Comparison of ENCODE assay signal across 21 mouse cellular contexts in genomic region chr12:7859533-7859932, GRCm38 (mm10).
DNase-seq lines count a peak whose midpoint lies in the region; ATAC-seq lines count a peak whose summit lies in the region.
"Had no signal": no experiment of that assay in that cellular context is flagged by ENCODE, and none has a peak within 500 bp of the region (broad histone marks: within the 10 kb centered on the region; RNA-seq: fewer than 3 reads in every experiment).

No protein-coding gene starts in this region.

- intact Hi-C loops in heart, postnatal 10 days (cut with DNase I) = no loop called here

- H3K4me3 ChIP-seq in heart, embryonic 16.5 days (ENCODE audit: low read length) = no peak overlapping the region
- H3K4me3 ChIP-seq in embryonic facial prominence, embryonic 10.5 days = no peak overlapping the region
- H3K4me3 ChIP-seq: forebrain, embryonic 10.5 days; liver, embryonic 15.5 days; midbrain, embryonic 15.5 days; stomach, embryonic 15.5 days had no signal

- no peaks in the 10 kb centered on the region for H3K4me1 ChIP-seq in heart, embryonic 16.5 days (ENCODE audit: control insufficient read depth, insufficient read depth, low read length)
- no peaks in the 10 kb centered on the region for H3K4me1 ChIP-seq in embryonic facial prominence, embryonic 10.5 days
- H3K4me1 ChIP-seq: forebrain, embryonic 10.5 days; liver, embryonic 15.5 days; midbrain, embryonic 15.5 days; stomach, embryonic 15.5 days had no signal

- no peak for ATAC-seq in heart, embryonic 16.5 days (replicated peaks; ENCODE audit: extremely low read depth, insufficient read depth, low FRiP score)
- peak; percentile 64 for ATAC-seq in megakaryocyte progenitor cell, adult 5-6 weeks (replicated peaks; ENCODE audit: poor library complexity)
- ATAC-seq: hindbrain, postnatal 0 days; intestine, postnatal 0 days; midbrain, embryonic 15.5 days had no signal

- H3K9me3 ChIP-seq in heart, embryonic 16.5 days (replicated peaks; ENCODE audit: control insufficient read depth, low read length) = no peaks in the 10 kb centered on the region
- H3K9me3 ChIP-seq in embryonic facial prominence, embryonic 10.5 days = no peaks in the 10 kb centered on the region
- H3K9me3 ChIP-seq: forebrain, embryonic 10.5 days; liver, embryonic 15.5 days; midbrain, embryonic 15.5 days; stomach, embryonic 15.5 days had no signal

- no peak for DNase-seq in heart, postnatal 10 days
- DNase-seq in embryonic facial prominence, embryonic 10.5 days (ENCODE audit: low spot score) = peak; percentile 8
- DNase-seq in yolk sac, embryonic 10.5 days (ENCODE audit: low spot score) = peak; percentile 2
- DNase-seq in kidney, adult 9 months = no peak
- no peak for DNase-seq in frontal cortex, postnatal 36 days (ENCODE audit: low spot score in 2 of 2)
- DNase-seq in MN1 (ENCODE audit: low spot score) = no peak
- DNase-seq: B cell, adult 2 months; cerebellum, adult 8-10 months; gastrocnemius, postnatal 10 days; right cerebral cortex, postnatal 25 days; thymus, postnatal 36 days had no signal

- peak overlapping the region; percentile 28; the same call in 1 of the 2 replicates for H3K4me2 ChIP-seq in heart, embryonic 16.5 days (ENCODE audit: low read depth, low read length)
- H3K4me2 ChIP-seq: liver, embryonic 15.5 days; midbrain, embryonic 15.5 days; stomach, embryonic 15.5 days had no signal

- no peaks in the 10 kb centered on the region for H3K36me3 ChIP-seq in heart, embryonic 16.5 days (ENCODE audit: control insufficient read depth, insufficient read depth)
- H3K36me3 ChIP-seq in embryonic facial prominence, embryonic 10.5 days (replicated peaks) = no peaks in the 10 kb centered on the region
- H3K36me3 ChIP-seq: forebrain, embryonic 10.5 days; liver, embryonic 15.5 days; midbrain, embryonic 15.5 days; stomach, embryonic 15.5 days had no signal

- WGBS in heart, embryonic 16.5 days = 73% methylated on average over 28 of the region's 28 CpGs
- WGBS in embryonic facial prominence, embryonic 10.5 days = 89% methylated on average over 28 of the region's 28 CpGs

- no peak overlapping the region for H3K27ac ChIP-seq in heart, embryonic 16.5 days (ENCODE audit: low read length)
- no peak overlapping the region for H3K27ac ChIP-seq in embryonic facial prominence, embryonic 10.5 days (replicated peaks)
- H3K27ac ChIP-seq: forebrain, embryonic 10.5 days; hindbrain, postnatal 0 days; kidney, postnatal 0 days; liver, embryonic 15.5 days; macrophage; midbrain, embryonic 15.5 days; stomach, embryonic 15.5 days had no signal

- H3K27me3 ChIP-seq in heart, embryonic 16.5 days (ENCODE audit: control insufficient read depth, insufficient read depth, low read length) = no peaks in the 10 kb centered on the region
- no peaks in the 10 kb centered on the region for H3K27me3 ChIP-seq in embryonic facial prominence, embryonic 10.5 days (replicated peaks; ENCODE audit: low read depth, poor library complexity, severe bottlenecking)
- H3K27me3 ChIP-seq: liver, embryonic 15.5 days; midbrain, embryonic 15.5 days; stomach, embryonic 15.5 days had no signal

- no peak overlapping the region for H3K9ac ChIP-seq in heart, embryonic 16.5 days (ENCODE audit: low read length)
- H3K9ac ChIP-seq: liver, embryonic 15.5 days; midbrain, embryonic 15.5 days; stomach, embryonic 15.5 days had no signal

Comparison
In these comparisons a context has a peak if more than half of its experiments do, and no peak if none do; other contexts are left out.
1. DNase-seq: peak in embryonic facial prominence, embryonic 10.5 days (single experiment) and yolk sac, embryonic 10.5 days (single experiment); none in heart, postnatal 10 days (0 of 2), kidney, adult 9 months (single experiment), frontal cortex, postnatal 36 days (0 of 2) and MN1 (single experiment).